ENCODE assay signal across 13 mouse cellular contexts in the genomic region with DNA sequence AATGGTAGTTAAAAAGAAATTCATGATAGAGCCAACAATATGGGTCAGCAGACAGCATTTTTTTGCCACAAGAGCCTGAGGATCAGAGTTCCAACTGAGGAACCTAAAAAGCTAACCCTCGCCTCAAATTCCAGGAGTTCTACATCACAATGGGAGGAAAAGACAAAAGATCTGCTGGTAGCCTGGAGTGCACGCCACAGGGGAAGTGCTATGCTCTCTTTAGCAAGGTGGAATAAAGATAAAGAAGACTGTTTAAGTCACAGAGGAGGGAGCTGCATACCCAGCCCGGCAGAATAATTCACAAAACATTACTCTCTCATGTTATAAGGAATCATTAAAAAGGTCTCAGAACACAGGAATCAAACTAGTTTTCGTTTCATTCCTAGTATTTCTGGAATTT.
"Had no signal": no experiment of that assay in that cellular context is flagged by ENCODE, and none has a peak within 500 bp of the region (broad histone marks: within the 10 kb centered on the region; RNA-seq: fewer than 3 reads in every experiment).

No protein-coding gene starts in this region.

- H3K4me3 ChIP-seq: limb, embryonic 12.5 days; lung, embryonic 15.5 days; midbrain, embryonic 13.5 days; neural tube, embryonic 12.5 days had no signal

- H3K4me2 ChIP-seq: limb, embryonic 12.5 days; lung, embryonic 15.5 days; midbrain, embryonic 13.5 days had no signal

- H3K27ac ChIP-seq: limb, embryonic 12.5 days; lung, embryonic 15.5 days; midbrain, embryonic 13.5 days; neural tube, embryonic 12.5 days had no signal

- H3K36me3 ChIP-seq: limb, embryonic 12.5 days; lung, embryonic 15.5 days; midbrain, embryonic 13.5 days; neural tube, embryonic 12.5 days had no signal

- H3K9ac ChIP-seq: limb, embryonic 12.5 days; lung, embryonic 15.5 days; midbrain, embryonic 13.5 days; neural tube, embryonic 12.5 days had no signal

- DNase-seq: kidney, adult 8-10 months; kidney, postnatal 25 days; layer of hippocampus, adult 9-11 months; lung, postnatal 14 days; right cerebral cortex, postnatal 4 days; spleen, adult 18-20 months; thymus, adult 18-20 months; thymus, postnatal 25 days had no signal

- H3K27me3 ChIP-seq: limb, embryonic 12.5 days; lung, embryonic 15.5 days; midbrain, embryonic 13.5 days; neural tube, embryonic 12.5 days had no signal

- H3K9me3 ChIP-seq: limb, embryonic 12.5 days; lung, embryonic 15.5 days; midbrain, embryonic 13.5 days; neural tube, embryonic 12.5 days had no signal

- ATAC-seq: intestine, postnatal 0 days had no signal
